Mouse (Mus musculus): Measurements from ENCODE around the gene Fyb.
"Not testable (repeated sequence)": the region's sequence is repeated elsewhere in the genome, so short reads cannot be mapped to it uniquely, and the experiment has no call there.

DNA sequence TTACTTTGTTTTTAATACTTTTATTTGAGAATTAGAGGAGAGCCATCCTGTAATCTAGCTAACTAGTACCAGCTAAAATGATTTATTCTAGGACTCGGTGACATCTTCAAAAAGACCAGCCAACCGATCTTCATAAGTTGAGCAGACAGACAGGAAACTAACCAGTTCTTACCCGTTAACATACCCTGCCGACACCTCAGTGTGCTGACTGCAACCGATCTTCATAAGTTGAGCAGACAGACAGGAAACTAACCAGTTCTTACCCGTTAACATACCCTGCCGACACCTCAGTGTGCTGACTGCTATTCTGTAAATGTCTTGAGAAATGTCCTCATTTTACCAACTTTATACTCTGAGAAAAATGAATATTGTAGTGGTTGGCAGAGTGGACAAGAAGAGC is 63.7 kb downstream of the Fyb start:
- not testable (repeated sequence) for TF ChIP-seq CTCF (IDR thresholded peaks at IDR 0.05; ENCODE audit: control insufficient read depth, insufficient read depth, insufficient replicate concordance, low read depth, low read length); POLR2A (IDR thresholded peaks at IDR 0.05; ENCODE audit: control insufficient read depth, low read depth, low read length)

Data from testis, adult 2 months (tissue).